Mouse (Mus musculus) layer of hippocampus, postnatal 25 days (tissue): ENCODE measurements around the gene Gna13. TPM values are rescaled to one million over a fixed set of nuclear protein-coding genes. Genes with fewer than 3 reads are reported as not detected.

ENCODE experiments used
- DNase-seq, 2 experiments: peaks; one replicate each; pipeline ENCODE4 v3.0.0; 2022; ENCODE audit warnings: mixed read lengths in 2 of 2, low spot score in 1 of 2; ENCODE audit errors: extremely low spot score in 1 of 2
- total RNA-seq, 2 experiments: library from RNA; stranded (reverse); gene quantifications; 2 replicates each; pipeline ENCODE4 v1.2.3; 2021

Gene Gna13
- total RNA-seq, 2 experiments from 2014 or later = 50.7 to 52.8 TPM

DNA sequence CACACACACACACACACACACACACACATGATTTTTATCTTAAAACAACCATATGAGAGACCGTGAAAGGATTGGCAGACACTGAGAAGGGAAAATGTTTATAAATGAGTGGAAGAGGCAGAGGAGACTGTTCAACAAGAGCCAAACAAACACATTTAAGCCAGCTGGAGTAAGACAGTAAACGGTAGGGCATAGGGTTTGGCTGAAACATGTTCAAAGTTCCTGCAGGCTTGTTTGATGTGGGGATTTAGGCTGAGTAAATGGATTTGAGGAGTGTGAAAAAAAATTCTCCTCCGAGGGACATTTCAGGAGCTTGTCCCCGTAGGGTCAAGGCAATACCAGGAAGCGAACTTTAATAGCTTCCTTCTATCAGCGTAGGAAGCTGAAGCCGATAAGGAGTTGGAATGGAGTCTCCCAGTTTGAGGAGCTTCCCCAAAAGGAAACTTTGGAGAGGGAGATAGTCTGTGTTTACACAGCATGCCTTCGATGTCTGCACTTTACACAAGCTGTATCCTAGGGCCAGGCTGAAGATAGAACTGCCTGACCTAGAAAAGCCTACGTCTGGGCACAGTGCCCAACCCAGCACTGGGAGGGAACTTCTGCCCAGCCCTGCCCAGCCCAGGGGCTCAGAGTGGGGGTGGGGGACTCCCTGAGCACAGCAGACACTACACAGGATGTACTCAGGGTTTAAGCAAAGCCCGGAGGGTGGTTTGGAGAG lies 15.2 kb upstream of the Gna13 start:
- DNase-seq = peak in 1 of 2 experiments; percentile 64

DNA sequence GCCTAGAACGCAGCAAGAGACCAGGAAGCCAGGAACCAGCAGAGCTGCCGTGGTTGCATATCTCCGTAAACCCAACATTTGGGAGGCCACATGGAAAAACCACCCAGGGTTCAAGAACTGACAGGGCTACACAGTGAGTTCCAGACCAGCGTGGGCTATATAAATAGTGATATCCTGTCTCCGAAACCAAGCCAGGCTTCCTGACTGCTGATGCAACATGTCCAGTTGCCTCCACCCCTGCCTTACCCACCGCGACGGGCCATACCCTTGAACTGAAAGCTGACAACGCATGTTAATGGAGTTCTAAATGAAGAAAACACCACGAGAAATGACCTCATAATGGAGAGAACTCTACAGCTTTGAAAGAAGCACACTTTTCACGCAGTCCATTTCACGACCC lies 14.2 kb upstream of the Gna13 start:
- no peak for DNase-seq

DNA sequence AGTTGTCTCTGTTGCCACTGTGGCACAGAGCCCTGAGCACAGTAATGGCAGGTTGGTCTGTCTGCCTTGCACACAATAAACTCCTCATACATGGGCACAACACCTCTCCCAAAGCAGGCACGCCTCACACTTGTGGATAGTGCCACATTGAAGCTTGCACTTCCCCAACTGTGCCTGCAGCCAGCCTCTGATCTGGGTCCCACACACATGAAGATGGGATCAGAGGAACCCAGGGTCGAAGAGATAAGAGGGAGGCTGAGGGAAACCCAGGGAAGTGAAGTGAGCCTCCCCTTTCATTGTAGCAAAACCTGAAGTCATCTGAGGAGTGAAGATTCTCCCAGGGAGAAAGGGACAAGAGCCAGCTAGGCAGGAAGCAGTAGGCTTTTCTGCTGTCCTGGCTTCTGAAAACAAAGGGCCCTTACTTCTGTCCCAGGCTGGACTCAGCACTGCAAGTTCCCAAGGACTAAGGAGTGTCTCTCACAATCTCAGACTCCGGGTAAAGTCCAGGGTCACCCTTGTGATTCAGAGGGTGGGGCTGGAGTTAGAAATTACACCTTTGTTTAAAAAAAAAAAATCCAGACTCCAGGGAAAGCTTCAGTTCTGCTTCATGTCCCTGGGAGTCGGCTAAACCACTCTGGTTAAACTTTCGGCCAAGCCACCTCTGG lies 12.8 kb upstream of the Gna13 start:
- no peak for DNase-seq

DNA sequence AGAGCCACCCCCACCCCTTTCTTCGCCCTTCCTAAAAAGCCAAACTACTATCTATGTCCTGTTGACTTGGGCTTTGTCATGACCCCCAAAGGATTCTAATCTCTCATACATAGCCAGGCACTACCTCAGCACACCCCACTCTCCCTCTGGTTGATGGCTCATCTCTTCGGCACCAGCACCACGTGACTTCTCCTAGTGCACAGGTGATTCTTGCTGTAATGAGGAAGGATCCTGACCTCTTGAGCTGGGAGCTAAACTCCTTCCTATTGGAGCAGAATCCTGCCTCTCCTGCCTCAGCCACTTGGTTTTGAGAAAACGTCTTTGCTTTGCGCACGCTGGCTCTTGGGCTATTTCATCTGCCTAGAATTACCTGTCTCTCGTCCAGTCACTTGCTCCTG lies 12.3 kb upstream of the Gna13 start:
- DNase-seq = no peak

DNA sequence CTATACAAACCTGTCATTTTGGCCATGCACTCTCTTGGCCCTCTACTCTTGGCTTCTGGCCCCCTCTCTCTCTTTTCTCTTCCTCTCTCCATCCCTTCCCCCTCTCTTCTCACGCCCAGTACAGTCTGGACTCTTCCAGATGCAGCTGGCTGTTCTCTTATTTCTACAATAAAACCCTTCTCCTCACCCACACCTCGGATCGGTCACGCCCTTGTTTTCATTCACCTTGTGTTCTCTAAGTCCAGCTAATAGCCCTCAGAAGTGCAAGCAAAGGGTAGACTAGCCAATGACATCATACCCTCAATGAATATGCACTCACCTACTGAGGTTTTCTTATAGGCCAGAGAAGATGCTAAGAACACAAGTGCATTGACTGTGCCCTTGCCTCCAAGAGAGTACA lies 11.1 kb upstream of the Gna13 start:
- no peak for DNase-seq

DNA sequence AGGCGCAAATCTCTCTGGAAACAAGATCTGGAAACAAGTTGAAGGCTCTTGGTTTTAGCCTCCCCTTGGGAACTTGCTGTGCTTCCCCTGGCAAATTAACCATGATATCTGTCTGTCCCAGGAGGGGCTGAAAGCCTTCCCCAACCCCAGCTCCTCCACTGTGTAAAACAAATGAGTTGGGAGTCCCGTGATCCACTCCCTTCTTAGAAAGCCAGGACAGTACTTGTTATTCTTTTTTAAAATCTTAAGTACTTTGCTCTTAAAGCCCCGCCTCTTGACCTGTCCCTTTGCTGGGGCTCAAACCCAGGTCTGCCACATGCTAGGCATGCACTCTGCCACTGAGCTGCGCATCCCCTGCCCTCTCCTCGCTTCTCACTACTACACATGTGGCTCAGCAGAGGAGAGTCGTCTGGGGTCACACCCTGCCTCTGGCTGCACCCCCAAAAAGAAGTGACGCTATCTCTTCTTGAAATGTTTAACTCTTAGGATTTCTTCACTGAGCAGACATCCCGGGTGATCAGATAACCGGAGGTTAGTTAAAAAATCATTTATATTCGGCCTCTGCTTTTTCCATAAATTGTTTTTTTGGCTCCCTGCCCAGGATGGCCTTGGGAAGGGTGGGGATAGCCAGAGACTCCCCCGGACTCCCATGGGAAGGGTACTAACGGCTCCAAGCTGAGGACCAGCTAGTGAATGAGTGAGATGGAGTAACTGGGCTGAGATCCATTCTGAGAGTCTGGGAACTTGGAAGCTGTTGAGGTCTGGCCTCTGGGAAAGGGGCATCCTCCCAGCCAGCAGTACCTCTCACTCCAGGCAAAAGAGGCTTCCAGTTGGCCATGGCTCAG lies 9.0 kb upstream of the Gna13 start:
- DNase-seq = no peak

DNA sequence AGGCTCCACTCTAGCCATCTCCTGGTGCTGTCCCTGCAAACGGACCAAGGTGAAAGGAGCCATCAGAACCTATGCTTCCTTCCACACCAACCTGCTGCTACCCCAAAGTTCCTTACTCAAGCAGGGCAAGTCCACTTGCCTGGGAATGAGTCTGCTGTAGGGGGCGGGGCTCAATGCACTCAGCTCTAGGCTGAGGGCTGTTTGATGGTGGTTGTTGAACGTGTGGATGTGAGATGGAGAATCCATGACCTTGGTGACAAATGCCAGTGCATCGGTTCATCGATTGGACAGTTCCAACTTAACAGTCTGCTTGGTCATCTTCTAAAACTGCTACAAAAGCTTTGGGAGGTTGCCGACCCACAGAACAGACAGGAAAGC lies 8.4 kb upstream of the Gna13 start:
- DNase-seq = no peak

DNA sequence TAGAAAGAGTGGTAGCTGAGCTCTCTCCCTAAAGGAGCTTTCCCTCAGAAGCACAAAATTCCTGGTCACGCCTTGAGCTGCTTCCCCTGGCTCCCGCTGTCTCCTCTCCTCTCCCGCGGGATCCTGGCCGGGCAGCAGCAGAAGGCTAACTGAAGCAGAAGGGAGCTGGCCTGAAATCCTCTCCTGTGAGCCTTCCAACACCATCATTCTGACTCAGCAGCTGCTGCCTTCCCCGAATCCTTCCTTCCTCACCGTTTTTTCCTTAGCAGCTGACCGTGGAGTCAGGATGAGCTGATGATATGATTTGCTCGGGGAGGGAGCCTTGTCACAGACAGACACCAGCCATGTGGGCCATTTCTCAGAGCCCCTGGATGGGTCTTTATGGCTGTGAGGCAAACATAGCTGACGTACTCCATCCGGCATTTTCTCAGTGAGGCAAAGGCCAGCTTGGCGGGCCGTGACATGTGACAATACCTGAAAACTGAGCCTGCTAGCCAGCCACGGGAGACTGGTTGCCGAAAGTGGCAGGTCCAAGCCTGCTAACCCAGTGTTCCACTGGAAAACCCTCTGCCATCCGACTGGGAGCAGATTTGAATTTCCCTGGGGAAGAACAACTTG lies 6.8 kb upstream of the Gna13 start:
- no peak for DNase-seq

DNA sequence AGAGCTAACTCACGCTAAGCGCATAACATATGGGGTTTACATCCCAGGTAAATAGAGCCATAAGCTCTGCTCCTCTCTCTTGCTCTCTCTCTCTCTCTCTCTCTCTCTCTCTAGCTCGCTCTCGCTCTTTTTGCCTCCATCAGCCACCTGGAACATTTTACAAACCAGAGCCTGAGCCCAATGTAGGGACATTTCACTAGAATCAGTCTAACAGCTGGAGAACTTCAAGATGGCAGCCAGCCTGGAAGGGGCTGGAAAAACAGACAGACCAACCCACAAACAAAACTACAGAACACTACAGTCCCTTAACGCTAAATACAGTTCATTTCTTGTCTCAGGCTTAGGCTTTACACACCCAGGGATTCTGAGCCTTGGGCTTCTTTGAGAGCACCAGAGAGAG lies 5.5 kb upstream of the Gna13 start:
- no peak for DNase-seq

DNA sequence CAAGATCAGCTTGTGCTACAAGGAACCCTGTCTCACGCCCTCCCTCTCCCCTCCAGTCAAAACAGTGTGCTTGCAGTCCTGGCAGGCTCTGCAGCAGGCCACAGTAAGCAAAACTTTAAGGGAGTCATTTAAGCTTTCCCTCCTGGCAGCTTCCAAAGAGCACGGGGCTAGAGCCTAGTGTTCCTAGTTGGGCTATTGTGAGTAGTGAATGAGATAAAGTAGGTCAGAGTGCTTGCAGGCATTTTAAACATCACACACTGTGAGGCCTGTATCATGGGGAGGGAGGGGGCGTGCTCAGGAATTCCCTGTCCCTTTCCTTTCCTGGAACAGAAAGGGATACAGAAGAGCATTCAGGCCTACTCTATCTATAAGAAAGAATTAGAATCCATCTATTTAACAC lies 4.1 kb upstream of the Gna13 start:
- DNase-seq = no peak

DNA sequence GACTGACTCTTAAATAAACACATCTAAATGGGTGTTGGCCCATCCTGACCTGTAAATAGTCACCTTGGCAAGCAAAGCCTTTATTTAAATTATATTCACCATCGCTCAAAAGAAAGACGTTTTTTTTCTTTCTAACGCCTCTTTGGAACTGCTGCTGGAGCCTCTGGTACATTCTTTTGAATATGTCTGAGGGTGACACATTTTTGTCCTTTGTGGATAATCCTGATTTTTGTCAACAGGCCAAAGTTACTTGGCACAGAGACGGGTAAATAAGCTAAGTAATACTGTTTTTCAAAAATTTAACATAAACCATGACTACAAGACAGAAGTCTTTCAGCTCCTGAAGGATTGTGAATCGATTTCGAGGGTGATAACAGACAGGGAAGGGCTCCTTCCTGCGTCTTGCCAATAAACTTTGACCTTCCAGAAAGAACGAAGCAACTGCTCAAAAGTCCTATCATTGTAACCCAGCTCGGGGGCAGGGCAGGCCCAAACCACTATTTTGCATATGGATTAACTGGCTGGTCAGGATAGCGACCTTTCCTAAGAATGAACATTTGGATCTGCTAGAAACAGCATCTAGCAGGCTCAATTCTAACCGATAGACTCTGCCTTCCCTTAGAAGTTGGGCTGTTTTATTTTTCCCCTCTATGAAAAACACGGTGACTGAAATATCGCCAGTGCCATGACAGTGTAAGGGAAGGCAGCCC lies 3.4 kb upstream of the Gna13 start:
- no peak for DNase-seq

DNA sequence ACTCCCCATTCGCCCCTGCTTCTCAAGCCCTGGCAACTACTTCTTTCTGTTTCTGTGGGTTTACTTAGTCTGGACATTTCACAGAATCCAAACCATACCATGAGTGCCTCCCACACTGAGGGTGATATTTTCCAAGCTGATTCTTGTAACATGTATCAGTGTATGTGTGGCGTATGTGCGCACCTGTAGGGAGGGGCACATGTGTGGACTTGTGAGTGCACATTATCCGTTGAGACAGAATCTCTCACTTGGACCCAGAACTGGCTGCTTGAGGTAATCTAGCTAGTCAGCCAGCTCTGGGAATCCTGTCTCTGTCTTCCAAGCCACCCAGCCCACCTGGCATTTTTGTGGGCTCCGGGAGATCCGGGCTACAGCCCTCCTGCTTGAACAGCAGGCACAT lies 2.5 kb upstream of the Gna13 start:
- no peak for DNase-seq

DNA sequence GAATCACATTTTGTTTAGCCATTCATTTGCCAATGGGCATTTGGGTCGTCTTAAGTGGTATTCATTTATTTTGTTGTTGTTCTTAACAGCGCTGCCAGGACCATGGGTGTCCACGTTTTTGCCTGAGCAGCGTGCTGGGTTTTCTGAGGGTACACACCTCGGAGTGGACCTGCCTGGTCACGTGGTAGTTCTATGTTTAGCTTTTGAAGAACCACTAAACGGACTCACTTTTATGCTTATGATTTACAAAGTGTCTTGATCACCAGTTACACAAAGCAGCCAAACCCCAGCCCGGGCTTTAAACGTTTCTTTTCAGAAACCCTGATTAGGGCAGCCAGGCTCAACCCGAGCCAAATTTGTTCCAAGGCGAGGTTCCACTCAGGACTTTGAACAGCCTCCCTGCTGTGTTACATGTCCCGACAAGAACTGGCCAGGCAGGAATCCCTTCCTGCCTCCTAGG lies 2.0 kb upstream of the Gna13 start:
- no peak for DNase-seq

DNA sequence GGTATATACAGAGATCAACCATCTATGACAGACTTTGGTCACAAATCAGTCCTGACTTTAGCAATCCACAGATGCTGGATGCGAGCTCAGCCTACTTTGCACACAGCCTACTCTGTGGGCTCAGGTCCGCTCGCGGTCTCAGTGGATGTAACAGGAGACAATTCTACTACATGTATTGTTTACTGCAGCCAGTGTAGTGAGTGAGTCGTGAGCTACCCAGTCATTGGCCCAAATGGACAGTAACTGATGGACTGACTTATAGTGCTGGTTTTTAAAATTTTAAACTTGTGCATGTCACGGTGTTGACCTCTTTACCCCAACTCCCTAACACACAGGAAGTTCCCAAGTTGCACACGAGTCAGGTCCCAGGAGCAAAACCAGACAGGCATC lies 1.4 kb upstream of the Gna13 start:
- no peak for DNase-seq

DNA sequence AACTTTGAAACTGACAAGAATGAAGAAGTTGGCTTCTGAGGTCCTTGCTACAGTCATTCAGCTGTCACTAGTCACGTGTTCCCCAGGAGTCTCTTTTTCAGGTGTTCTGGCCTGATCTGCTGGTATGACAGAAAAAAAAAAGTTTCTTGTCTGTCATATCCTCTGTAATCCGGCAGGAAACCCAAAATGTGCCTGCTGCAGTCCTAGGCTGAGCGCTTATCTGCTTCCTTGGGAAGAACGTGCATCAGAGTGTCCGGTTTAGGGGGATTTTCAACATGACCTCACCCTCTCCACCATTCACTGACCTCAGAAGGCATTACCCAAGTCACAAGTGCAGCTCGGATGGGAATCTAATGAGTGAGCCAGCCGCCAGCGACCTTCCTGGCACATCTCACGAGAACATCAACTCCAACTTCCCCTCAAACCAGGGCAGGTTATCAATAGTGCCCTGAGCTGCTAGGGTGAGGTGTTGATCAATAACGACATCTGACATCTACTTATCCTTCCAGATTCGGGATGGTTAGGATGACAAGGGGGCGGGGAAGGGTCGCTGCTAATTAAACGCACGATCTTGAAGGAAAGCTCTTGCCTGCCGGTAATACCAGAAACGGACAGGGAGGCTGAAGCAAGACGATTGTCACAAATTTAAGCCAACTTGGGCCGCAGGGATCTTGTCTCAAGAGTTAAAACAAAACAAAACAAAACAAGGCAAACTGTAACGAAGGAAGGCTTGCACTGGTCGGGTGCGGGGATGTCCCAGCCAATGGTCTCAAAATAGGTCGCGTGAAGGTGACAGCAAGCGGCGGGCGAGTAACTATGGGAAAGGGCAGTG lies 784 bp upstream of the Gna13 start:
- DNase-seq = no peak

DNA sequence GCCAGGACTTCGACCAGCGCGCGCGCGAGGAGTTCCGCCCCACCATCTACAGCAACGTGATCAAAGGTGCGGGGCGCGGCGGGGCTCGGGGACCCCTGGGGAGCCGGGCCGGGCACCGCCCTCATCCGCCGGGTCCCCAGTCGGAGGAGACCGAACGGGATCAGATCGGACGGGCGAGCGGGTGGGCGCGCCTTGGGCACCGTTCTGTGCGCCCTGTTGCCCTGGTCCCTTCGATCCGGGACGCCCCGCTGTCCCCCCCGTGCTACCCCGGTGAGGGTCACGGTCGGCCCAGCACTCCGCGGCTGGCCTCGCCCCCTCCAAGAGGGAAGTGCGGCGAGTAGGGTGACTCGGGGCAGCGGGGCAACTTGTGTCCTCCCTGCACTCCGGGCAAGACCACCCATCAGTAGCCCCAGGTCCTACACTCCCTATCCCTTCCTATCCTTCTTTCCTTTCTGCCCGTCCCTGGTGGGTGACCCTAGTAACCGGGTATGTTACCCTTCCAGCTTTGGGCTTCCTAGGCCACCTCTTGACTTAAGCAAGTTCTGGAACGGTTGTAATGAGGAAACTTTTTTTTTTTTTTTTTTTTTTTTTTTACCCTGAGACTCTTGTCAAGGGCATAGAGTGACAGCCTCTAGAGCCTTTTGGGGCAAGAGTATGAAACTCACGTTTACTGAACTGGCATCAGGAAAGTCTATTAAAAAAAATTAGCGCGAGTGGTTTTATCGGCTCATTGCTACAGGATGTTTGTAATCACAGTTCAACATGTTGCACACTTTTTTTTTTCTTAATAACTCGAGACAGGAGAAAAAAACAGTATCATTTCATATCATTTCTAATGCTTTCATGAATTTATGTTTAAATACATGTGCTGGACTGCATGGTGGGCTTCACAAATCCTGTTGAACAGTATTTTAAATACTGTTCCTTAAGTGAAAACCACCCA lies 831 bp downstream of the Gna13 start:
- DNase-seq = no peak

DNA sequence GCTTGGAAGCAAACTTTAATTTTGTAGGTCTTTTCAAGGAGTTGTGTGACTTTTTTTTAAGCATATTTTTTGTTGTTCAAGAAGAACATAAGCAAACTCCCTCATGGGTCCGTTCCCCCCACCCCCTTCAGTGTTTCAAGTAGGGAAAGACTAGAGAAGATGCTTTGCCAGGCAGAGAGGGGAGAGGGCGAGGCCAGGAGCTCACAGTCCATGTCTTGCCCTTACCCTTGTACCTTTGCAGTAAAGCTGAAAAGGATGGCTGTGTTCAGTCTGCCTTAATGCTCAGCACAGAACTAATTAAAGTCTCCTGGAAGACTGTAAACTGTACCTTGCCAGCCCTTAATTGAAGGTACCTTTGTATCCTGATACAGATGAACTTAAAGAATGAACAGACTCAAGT lies 1.7 kb downstream of the Gna13 start:
- DNase-seq = no peak

DNA sequence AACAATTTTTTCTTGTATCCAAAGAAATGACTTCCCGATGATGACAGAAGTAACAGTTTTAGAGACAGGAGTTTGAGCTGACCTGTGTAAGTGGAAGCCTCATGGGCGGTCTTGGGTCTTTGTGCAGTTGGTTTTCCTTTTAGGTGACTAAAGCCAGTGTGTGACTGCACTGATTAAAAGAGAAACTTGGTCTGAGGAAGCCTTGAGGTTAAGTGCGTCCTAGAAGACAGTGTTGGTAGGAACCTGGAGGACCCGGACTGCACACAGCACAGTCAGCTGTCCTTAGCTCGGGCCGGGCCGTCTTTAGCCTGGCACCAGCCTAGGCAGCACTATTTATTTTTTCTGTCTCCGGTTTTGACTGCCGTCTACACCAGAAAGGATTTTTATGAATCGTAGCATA lies 2.2 kb downstream of the Gna13 start:
- DNase-seq = no peak
